Mouse (Mus musculus): Measurements from ENCODE around the gene Klf16.
A peak's percentile ranks its signal among the peaks of the same experiment; 100 is the strongest.

The Klf16 gene

DNA sequence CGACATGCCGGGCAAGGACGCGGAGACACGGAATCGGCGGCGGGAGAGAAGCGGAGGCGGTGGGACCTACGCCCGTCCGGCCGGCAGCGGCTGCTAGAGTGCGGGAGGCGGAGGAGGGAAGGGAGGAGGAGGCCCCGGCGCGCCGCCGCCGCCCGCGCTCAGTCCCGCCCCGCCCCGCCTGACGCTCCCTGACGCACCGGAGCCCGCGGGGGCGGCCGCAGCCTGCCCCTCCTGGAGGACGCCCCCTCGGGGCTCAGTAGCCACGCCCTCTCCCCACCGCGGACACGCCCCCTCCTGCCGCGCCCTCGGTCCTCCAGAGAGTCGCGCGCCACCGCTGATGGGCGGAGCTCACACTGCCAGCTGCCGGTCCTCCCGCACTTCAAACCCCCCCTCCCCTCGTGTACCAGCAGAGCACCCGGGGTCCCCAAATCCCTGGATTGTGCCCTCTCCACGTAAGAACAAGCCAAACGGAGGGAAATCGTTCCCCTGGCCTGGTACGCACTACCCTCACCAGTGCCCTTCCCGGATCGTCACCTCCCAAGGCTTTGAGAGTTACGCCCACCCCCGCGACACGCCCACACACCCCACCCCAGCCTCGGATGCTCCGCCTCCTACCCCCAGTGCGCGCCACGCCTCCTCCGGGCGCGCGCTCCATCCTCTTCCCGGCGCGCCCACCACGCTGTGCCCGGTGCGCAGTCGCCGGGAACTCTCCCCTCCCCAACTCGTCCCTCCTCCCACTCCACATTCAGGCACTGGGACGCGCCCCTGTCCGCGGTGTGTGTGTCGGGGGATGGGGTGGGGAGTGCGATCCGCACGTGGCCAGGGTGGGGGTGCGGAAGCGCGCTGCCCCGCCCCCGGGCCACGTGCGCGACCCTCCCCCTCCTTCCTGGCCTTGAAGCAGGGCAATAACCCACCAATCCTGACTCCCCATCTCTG lies at the start of gene Klf16:
Gene Klf16, minus strand, starts transcription at position 127 of the 936 bp plus-strand sequence.
- DNase-seq: peak; percentile 96

GRCm38 (mm10) chr10:80625764-80626163 lies 48.6 kb upstream of the Klf16 start:
- no peak for DNase-seq

GRCm38 (mm10) chr10:80623457-80624191 lies 46.5 kb upstream of the Klf16 start:
- DNase-seq: no peak

GRCm38 (mm10) chr10:80622661-80623456 lies 45.7 kb upstream of the Klf16 start, which contains the start of gene Csnk1g2:
Gene Csnk1g2, plus strand, starts transcription at chr10:80622838.
- DNase-seq: peak; percentile 69

GRCm38 (mm10) chr10:80621940-80622660 lies 45.0 kb upstream of the Klf16 start:
- peak; percentile 100 for DNase-seq

GRCm38 (mm10) chr10:80621690-80621939 lies 44.5 kb upstream of the Klf16 start:
- DNase-seq: no peak

- DNase-seq: no peak
Measured at GRCm38 (mm10) chr10:80620796-80621689, 43.9 kb upstream of the Klf16 start.

DNA sequence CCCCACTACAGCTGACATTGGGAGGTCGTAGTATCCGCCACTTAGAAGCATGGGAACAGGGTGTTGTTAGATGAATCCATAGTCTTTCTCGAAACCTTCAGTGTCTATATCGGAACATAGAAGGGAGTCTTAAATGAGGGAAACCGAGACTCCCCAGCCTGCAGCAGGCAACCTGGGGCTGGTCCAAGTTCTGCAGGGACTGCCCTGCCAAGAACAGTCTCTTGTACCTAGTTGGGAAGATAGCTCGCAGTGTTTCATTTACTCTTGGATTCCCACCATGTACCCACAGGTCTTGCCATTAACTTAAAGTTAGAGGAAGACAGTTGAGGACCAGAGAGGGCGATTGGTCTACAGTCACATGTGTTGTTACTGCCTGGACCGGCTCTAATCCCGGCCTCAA lies 43.2 kb upstream of the Klf16 start:
- no peak for DNase-seq

DNA sequence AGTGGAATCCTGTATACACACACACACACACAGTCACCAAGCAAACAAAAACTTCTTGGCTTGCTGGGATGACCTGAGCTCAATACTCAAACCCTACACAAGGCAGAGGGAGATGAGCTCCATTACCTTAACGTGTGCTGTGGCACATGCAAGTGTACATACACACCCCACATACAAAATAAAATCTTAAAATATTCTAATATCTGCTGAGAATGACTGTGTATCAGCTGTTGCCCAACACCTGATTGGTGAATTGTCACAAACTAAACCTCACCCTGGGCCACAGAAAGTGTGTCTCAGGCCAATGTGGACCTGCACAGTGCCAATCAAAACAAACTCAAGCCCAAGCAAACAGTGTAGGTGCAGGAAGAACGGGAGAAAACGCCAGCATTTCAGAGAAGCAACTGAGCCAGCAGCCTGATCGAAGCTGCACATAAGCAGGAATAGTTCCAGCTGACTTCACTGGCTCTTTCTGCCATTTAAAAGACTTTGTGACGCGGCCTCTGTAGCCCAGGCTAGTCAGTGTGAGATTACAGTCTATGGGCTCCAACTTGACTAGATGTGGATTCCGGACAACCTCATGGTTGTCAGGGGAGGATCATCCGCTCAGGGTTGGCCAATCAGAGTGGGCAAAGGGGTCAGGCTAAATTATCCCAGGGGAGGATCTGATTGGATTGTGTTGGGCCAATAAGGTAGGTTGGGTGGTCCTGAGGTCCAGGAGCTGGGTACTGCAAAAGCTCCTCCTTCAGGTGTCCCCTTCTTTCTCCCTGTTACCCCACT lies 42.5 kb upstream of the Klf16 start:
- no peak for DNase-seq

- DNase-seq: no peak
Measured at GRCm38 (mm10) chr10:80618181-80618580, 41.1 kb upstream of the Klf16 start.

GRCm38 (mm10) chr10:80614351-80614750 lies 37.2 kb upstream of the Klf16 start:
- DNase-seq: no peak

GRCm38 (mm10) chr10:80613821-80614220 lies 36.7 kb upstream of the Klf16 start:
- no peak for DNase-seq

DNA sequence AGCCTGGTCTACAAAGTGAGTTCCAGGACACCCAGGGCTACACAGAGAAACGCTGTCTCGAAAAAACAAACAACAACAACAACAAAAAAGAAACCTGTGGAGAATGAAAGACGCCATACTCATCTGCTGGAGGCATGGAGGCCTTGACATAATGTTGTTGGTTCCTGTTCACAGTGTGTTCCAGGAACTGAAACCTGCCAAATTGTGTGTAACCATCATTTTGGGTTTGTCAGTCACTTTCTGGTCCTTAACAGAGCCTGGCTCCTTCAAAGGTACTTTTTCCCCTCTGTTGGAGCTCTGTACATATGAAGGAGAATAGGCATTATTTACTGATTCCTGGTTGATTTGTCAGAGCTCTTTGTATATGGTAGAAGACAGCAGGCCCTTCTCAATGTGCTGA lies 34.8 kb upstream of the Klf16 start:
- no peak for DNase-seq

DNA sequence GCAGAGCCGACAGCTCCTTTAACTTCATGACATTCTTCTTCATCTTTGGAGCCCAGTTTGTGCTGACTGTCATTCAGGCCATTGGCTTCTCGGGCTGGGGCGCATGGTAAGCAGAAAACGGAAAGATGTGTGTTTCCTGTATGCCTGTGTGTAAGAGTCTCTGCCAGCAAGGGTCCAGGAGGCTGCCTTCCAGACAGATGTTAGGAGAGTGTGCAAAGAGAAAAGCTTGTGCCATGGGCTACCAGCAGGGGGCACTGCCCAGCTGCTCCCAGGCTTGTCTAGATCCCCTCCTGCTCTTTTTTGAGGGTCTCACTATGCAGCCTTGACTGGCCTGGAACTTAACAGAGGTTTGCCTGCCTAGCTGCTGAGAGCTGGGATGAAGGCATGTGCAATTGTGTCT lies 33.9 kb upstream of the Klf16 start:
- DNase-seq: peak; percentile 47

DNA sequence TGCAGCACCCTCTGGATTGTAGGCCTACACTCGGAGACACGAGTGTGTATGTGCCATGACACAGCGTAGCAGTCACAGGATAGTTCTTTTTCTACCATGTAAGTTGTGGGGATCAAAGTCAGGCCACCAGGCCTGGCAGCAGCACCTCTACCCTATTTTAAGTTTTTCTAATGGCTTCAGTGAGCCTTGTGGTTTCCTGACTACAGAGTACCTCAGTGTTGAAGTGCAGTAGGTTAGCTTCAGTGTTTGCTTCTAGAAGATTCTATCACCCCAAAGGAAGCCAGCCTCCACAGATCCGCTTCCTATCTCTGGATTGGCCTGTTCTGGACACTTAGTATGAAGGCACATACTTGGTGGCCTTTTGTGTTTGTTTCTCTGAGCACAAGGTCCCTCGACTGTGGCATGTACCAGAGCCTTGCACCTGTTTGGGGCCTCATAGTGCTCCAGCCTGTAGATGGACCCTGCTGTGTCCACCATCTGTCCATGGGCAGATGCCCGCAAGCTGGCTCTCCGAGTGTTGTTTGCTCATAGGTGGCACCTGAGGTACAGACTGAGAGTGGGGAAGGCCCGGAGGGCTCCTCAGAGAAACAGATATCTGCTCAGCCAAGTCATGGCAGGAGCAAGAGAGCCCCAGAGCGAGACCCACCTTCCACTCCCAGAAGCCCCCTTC lies 33.1 kb upstream of the Klf16 start:
- no peak for DNase-seq

GRCm38 (mm10) chr10:80609269-80609924 lies 32.3 kb upstream of the Klf16 start:
- no peak for DNase-seq

- DNase-seq: no peak
Measured at GRCm38 (mm10) chr10:80608435-80608834, 31.3 kb upstream of the Klf16 start.

GRCm38 (mm10) chr10:80606737-80607350 lies 29.7 kb upstream of the Klf16 start:
- no peak for DNase-seq

GRCm38 (mm10) chr10:80606306-80606705 lies 29.2 kb upstream of the Klf16 start:
- no peak for DNase-seq

All from right cerebral cortex, postnatal 14 days (tissue).